Mouse (Mus musculus) gastrocnemius, adult 2 months (tissue): ENCODE measurements at regions not wholly inside any gene's neighbourhood (a gene's known extent, or its start where the extent isn't known, plus 50 kb on each side); places are given as distances from the start of the nearest gene placed in this dataset.

Experiments used
- DNase-seq: peaks from one replicate; pipeline ENCODE4 v3.0.0; 2022
- H3K27ac ChIP-seq: fragments of 200-600 bp; 2 replicates; pipeline ENCODE4 v1.8.1; 2022; ENCODE audit warnings: mild to moderate bottlenecking
- H3K4me3 ChIP-seq: fragments of 200-600 bp; 2 replicates; pipeline ENCODE4 v1.8.1; 2022; ENCODE audit warnings: mild to moderate bottlenecking, moderate library complexity
- CTCF ChIP-seq: fragments of 200-600 bp; IDR thresholded peaks from 2 replicates; pipeline ENCODE4 v1.8.1; 2022; ENCODE audit warnings: antibody characterized with exemption, mild to moderate bottlenecking, moderate library complexity
- intact Hi-C: fragments of 180-260 bp; cut with DNase I; formaldehyde crosslinking; loops from one replicate; pipeline ENCODE4 v1.15.1; 2025

DNA sequence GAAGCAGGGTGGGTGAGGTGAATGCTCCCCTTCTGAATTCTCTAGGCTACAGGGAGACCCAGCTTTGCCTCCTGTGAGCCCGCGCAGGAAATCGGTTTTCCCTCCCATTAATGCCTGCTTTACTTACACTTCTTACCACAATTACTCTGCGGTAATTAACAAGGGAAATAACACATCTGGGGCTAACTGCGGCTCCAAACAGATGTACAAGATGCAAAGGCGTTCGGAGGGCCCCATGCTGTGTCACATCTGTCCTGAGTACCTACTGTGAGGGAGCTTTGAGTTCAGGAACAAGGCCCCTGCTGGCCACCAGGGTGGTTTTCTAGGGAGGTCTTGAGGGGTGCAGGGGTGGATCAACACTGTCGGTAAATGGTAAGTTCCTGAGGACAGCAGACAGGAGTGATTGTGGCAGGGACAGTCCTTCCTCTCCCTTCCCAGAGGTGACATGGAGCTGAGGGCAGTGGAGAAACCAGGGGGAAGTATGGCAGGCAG, 184.0 kb upstream of the Zfp618 start:
- Histone ChIP-seq H3K27ac (no peak overlapping the region), H3K4me3 (no peak overlapping the region)
- intact Hi-C loops = loop anchor here (10.0 kb wide), 1 partner anchor 333 kb away; no protein-coding TSS in a partner anchor
- no peak for DNase-seq
- TF ChIP-seq CTCF = no peak

DNA sequence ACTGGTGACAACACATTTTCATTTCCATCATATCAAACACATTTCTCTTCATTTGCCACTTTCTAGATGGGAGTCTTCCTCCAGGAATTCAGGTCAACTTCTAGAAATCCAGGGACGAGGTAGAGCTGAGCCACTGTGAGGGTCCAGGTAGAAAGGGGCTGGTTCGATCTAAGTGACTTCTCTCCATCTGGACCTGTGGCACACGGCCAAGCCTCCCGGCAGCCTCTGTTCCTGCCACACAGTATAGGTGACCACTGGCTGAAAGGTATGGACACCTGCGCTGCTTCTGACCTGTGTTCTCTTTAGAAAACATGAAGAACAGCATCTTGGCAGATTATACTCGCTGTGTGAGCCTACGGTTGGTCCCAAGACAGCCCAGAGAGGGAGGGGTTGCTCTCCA, 179.7 kb upstream of the Zfp618 start:
- intact Hi-C loops = loop anchor here (10.0 kb wide), 1 partner anchor 329 kb away; no protein-coding TSS in a partner anchor

DNA sequence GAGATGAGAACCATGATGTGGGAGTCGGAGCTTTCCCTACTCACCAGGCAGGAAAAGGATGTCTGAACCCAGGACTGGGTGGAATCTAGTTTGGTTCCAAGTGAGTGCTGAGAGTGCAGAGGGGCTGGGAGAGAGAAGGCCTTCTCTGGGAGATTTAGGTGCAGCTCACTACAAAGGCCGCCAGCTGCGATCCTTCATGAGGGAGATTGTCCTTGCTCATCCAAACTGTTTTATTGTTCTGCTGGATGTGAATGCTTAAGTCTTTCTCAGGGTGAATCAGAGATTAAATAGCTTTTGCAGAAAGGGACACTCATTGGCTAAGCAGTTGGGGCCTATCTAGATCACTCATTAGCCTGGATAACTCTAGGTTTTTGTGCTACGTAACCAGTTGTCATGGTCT, 175.7 kb upstream of the Zfp618 start:
- Histone ChIP-seq H3K27ac (no peak overlapping the region), H3K4me3 (no peak overlapping the region)
- no peak for DNase-seq
- no peak for TF ChIP-seq CTCF
- intact Hi-C loops = loop anchor here (10.0 kb wide), 1 partner anchor 325 kb away; no protein-coding TSS in a partner anchor

More for the DNA sequence above, 179.7 kb upstream of the Zfp618 start:
- DNase-seq = no peak
- Histone ChIP-seq H3K27ac (no peak overlapping the region), H3K4me3 (no peak overlapping the region)
- no peak for TF ChIP-seq CTCF

DNA sequence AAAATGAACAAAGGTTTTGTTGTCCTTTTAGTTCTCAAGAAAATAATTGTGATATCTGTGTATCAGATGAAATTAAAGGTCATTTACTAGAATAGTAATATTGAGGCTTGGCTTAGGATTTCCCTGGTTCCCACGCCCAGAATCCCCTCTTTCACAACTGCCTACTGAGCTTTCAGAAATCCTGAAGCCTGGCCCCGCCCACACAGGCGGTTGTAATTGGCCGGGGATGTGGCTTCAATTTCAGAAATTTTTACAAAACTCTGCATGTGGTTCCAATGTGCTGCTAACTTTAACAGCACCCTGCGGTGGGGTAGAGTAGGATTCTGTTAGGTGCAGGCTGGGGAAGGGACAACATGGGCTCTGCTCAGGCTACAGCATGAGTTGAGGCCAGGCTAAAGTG, 171.8 kb upstream of the Zfp618 start:
- Histone ChIP-seq H3K4me3 (no peak overlapping the region), H3K27ac (no peak overlapping the region)
- intact Hi-C loops = no loop called here
- DNase-seq = no peak
- TF ChIP-seq CTCF = no peak

DNA sequence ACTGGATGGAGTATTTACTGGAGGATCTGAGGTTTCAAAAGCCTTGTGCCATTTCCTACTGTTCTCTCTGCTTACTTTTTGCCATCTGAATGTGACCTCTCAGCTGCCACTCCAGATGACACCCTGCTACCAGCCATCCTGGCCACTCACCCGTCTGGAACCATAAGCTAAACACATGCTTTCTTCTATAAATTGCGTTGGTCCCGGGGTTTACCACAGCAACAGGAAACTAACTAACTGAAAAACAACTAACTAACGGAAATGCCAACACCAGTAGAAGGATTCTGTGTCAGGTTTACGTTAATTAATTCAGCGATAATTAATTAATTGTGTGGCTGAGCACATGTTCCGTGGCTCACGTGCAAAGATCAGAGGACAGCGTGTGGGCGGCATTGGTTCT, 169.8 kb upstream of the Zfp618 start:
- no peak for DNase-seq
- intact Hi-C loops = no loop called here

DNA sequence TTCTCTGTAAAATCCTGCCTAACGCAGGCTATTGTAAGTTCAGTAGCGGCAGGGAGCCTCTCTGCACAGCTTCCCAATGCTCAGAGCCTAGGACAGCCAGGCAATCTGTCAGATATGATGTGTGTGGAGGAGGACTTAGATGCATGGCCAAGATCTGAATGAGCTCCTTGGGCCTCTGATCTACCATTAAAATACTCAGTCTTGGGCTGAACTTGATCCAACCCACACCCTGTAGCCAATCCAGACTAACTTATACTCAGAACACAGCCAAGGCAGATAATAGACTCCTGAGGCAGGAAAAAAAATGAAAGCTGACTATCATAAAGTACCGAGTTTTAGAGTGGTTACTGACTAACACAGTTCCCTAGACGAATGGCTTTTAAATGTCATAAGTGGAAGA, 165.4 kb upstream of the Zfp618 start:
- intact Hi-C loops = no loop called here
- no peak overlapping the region for H3K27ac ChIP-seq
- no peak overlapping the region for H3K4me3 ChIP-seq
- no peak for TF ChIP-seq CTCF
- no peak for DNase-seq

More for the DNA sequence above, 169.8 kb upstream of the Zfp618 start:
- no peak overlapping the region for H3K4me3 ChIP-seq
- TF ChIP-seq CTCF = no peak
- H3K27ac ChIP-seq = no peak overlapping the region

DNA sequence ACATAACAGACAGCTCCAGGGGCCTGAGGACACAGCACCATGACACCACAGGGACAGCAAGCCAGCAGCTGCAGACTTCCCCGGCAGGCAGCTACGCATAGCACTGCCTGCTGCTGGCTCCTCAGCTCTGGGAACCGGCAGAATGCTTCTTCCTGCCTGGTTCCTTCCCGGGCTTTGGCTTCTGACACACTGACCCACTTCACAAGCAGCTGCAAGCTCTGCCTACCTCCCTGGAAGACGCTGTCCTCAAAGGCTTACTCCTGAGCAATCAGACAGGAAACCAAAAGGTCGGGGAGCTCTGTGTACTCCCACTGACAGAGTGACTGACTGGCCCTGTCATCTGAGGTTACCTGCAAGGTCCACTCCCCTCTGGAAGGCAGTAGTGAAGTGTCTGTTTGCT, 159.5 kb upstream of the Zfp618 start:
- Histone ChIP-seq H3K27ac (no peak overlapping the region), H3K4me3 (no peak overlapping the region)
- intact Hi-C loops = no loop called here
- DNase-seq = no peak
- no peak for TF ChIP-seq CTCF

DNA sequence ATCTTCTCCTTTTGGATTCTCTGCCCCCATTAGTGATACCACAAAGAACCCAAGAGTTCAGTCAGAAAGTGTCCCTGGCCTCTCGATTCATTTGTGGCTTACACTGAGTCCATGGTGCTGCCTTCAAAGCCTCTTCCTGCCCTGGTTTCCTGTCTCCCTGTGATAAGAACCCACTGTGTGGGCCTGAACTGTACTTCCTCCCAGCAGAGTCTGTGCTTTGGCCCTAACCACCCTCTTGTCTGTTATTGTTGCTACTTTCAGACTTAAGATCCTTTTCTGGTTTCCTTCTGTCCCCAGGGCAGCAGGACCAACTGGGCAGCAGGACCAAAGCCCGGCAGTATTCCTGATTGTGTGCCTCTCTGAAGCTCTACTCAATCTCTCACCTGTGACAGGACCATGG, 158.6 kb upstream of the Zfp618 start:
- TF ChIP-seq CTCF = no peak
- no peak overlapping the region for H3K27ac ChIP-seq
- DNase-seq = no peak

DNA sequence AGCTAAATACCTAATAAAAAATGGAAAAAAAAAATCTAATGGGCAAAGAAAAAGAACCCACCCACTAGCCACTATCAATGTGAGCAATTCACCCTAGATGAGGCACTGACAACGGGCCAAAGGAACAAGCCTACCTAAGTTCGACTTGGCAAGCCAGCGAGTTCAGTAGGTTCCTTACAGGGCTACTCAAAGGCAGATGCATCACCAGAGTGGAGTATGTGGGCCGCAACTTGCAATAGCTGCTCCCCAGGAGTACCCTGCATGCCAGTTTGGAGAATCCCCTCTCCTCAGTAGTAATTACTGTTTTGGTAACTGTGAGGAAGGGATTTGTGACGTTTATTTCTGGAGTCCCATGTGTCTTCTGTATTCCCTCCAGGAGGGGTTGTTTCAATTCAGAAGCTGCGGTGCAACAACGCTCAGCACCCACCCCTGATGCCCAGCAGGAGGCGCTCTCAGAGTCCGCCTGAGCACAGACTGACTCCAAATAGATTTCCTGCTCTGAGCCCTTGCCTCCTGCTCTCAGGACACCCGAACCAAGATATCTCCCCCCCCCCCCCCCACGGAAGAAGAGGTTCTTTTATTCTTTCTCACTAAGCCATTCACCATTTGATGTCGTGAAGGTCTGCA, 157.3 kb upstream of the Zfp618 start:
- TF ChIP-seq CTCF = no peak
- Histone ChIP-seq H3K27ac (no peak overlapping the region), H3K4me3 (no peak overlapping the region)
- DNase-seq = no peak
- intact Hi-C loops = no loop called here

More for the DNA sequence above, 158.6 kb upstream of the Zfp618 start:
- no peak overlapping the region for H3K4me3 ChIP-seq
- intact Hi-C loops = no loop called here

DNA sequence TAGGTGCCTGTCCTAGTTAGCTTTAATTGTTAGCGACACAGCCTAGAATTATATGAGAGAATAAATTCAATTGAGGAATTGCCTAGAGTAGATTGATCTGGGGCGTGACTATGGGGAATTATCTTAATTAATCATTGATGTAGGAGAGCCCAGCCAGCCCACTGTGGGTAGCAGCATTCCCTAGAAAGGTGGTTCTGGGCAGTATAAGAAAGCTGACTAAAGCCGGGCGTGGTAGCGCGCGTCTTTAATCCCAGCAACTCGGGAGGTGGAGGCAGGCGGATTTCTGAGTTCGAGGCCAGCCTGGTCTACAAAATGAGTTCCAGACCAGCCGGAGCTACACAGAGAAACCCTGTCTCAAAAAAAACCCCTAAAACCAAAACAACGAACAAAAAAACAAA, 156.8 kb upstream of the Zfp618 start:
- no peak overlapping the region for H3K4me3 ChIP-seq
- TF ChIP-seq CTCF = no peak
- intact Hi-C loops = no loop called here
- no peak overlapping the region for H3K27ac ChIP-seq
- DNase-seq = no peak

DNA sequence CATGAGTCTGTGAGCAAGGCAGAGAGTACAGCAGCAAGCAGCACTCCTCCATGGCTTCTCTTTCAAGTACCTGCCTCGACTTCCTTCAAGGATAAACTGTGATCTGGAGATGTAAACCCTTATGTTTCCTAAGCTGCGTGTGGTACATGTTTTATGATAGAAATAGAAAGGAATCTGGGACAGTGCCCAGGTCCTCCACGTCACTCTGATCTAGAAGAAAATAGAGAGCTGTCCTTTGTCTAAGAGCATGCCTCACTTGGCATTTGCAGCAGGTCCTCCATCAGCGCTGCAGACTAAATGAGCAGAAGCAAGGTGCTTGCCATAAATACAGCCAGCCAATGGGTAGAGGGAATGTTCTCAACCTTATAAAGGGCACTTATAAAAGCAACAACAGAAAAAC, 156.3 kb upstream of the Zfp618 start:
- H3K27ac ChIP-seq = no peak overlapping the region
- intact Hi-C loops = no loop called here

DNA sequence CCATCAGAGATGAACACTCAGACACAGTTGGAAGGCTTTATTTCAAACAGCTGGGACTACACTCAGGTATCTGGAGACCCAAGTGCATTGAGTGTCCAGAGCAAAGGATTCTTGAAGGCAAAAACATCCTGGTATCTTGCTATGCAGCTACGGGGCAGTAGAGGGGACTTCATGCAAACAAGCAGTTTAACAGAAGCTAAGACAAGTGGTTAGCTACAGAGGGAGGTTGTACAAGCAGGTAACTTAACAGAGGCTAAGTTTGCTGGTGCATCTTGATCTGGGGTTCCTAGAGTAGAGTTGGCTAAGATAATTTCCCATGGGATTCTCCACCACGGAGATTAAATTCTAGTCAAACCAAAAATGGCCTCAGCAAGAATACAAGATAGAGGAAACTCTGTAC, 145.5 kb upstream of the Zfp618 start:
- no peak for TF ChIP-seq CTCF
- Histone ChIP-seq H3K27ac (no peak overlapping the region), H3K4me3 (no peak overlapping the region)
- intact Hi-C loops = no loop called here
- no peak for DNase-seq

More for the DNA sequence above, 156.3 kb upstream of the Zfp618 start:
- no peak for DNase-seq
- H3K4me3 ChIP-seq = no peak overlapping the region
- TF ChIP-seq CTCF = no peak

DNA sequence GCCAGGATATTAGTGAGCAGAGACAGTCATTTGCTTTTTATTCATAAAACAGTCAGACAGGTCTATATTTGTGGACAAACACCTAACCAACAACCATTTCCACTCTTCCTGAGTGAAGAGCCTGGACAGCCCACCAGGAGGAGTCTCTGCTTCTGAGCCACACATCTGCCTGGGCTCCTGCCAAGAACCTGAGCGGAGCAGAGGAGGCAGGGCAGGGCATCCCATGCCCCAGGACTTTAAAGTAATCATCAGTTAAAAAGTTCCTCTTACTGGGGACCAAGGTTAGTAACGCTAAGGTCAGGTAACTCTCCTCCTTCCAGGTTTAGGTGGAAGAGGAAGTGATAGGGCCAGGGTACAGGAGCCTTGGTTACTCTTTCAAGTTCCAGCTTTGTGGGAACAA, 144.1 kb upstream of the Zfp618 start:
- no peak for TF ChIP-seq CTCF
- intact Hi-C loops = no loop called here
- no peak for DNase-seq
- no peak overlapping the region for H3K4me3 ChIP-seq
- no peak overlapping the region for H3K27ac ChIP-seq

DNA sequence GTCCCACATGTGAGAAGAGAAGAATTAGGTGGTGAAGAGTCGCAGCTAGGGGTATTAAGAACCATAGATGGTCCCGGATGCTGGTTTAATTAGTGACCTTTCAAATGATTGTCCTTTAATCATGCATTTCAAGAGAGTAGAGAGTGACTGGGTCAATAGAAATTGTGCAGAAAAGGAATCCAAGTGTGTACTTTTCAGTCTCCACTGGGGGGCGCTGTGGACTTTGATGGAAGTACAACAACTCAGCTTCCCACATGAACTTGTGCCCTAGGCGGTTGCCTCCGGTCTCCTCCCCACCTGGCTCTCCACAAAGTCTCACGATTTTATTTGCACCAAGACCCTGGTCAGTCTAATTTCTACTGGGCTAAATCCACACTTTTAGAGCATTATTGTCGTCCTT, 142.8 kb upstream of the Zfp618 start:
- intact Hi-C loops = no loop called here
- Histone ChIP-seq H3K4me3 (no peak overlapping the region), H3K27ac (no peak overlapping the region)
- peak; percentile 60 for DNase-seq
- peak; percentile 58 for TF ChIP-seq CTCF
